ENCODE assay signal across 23 mouse cellular contexts in genomic region chr11:79678363-79679153, GRCm38 (mm10).
A peak's percentile ranks its signal among the peaks of the same experiment; 100 is the strongest.
DNase-seq lines count a peak whose midpoint lies in the region; ATAC-seq and TF ChIP-seq lines count a peak whose summit lies in the region.
"Had no signal": no experiment of that assay in that cellular context is flagged by ENCODE, and none has a peak within 500 bp of the region (broad histone marks: within the 10 kb centered on the region; RNA-seq: fewer than 3 reads in every experiment).

No protein-coding gene starts in this region.

- H3K4me1 ChIP-seq in olfactory bulb, adult 2 months (ENCODE audit: control insufficient read depth, insufficient read depth, low read length) = peaks cover 72% of the 10 kb centered on the region
- H3K4me1 ChIP-seq in liver, embryonic 12.5 days = peaks cover 12% of the 10 kb centered on the region; the same call in 1 of the 2 replicates
- no peaks in the 10 kb centered on the region for H3K4me1 ChIP-seq in stomach, postnatal 0 days (replicated peaks; ENCODE audit: control insufficient read depth, insufficient read depth)

- no peak overlapping the region for H3K4me3 ChIP-seq in left cerebral cortex, adult 2 months
- H3K4me3 ChIP-seq in olfactory bulb, adult 2 months (ENCODE audit: insufficient read depth, low read depth, low read length) = no peak overlapping the region
- H3K4me3 ChIP-seq in liver, embryonic 12.5 days = no peak overlapping the region
- H3K4me3 ChIP-seq in stomach, postnatal 0 days (ENCODE audit: low read depth, low read length) = no peak overlapping the region
- H3K4me3 ChIP-seq: embryonic facial prominence, embryonic 12.5 days; heart, adult 2 months; heart, embryonic 15.5 days; hindbrain, embryonic 13.5 days had no signal

- no peak for TF ChIP-seq EP300 in stomach, postnatal 0 days (optimal IDR thresholded peaks at IDR 0.05)

- no peak overlapping the region for H3K4me2 ChIP-seq in liver, embryonic 12.5 days
- H3K4me2 ChIP-seq in stomach, postnatal 0 days (replicated peaks; ENCODE audit: low read depth) = no peak overlapping the region
- H3K4me2 ChIP-seq: embryonic facial prominence, embryonic 12.5 days; heart, embryonic 11.5 days; heart, embryonic 15.5 days; hindbrain, embryonic 13.5 days had no signal

- no peak for ATAC-seq in liver, embryonic 12.5 days
- no peak for ATAC-seq in stomach, postnatal 0 days (ENCODE audit: low FRiP score, low TSS enrichment)
- ATAC-seq: activated CD4-positive, CD25-positive, alpha-beta regulatory T cell, adult 4 months; forebrain, embryonic 14.5 days; hindbrain, postnatal 0 days; Patski had no signal

- DNase-seq in left cerebral cortex, adult 2 months (ENCODE audit: extremely low spot score in 1 of 2, low spot score in 2 of 2) = no peak
- no peak for DNase-seq in left cerebral cortex, adult 11 months (ENCODE audit: low spot score)
- DNase-seq in right cerebral cortex, postnatal 25 days = peak; percentile 50
- DNase-seq in right cerebral cortex, postnatal 14 days = no peak
- DNase-seq in brain, adult 2 months (ENCODE audit: low read depth, low spot score) = peak; percentile 77
- no peak for DNase-seq in stomach, postnatal 0 days (ENCODE audit: low spot score)
- DNase-seq: adrenal gland, postnatal 14 days; B cell, adult 2 months; cerebellum, adult 8-10 months; cerebellum, postnatal 14 days; gastrocnemius, postnatal 10 days; heart, adult 2 months; heart, postnatal 14 days had no signal

- intact Hi-C loops in left cerebral cortex, adult 2 months (cut with DNase I) = no loop called here

- H3K27ac ChIP-seq in left cerebral cortex, adult 2 months = peak overlapping the region; percentile 83
- peak overlapping the region; percentile 47; the same call in 1 of the 2 replicates for H3K27ac ChIP-seq in olfactory bulb, adult 2 months (ENCODE audit: insufficient read depth, low read depth, low read length)
- no peak overlapping the region for H3K27ac ChIP-seq in liver, embryonic 12.5 days
- H3K27ac ChIP-seq in stomach, postnatal 0 days (replicated peaks) = no peak overlapping the region
- H3K27ac ChIP-seq: embryonic facial prominence, embryonic 12.5 days; heart, adult 2 months; heart, embryonic 15.5 days; hindbrain, postnatal 0 days had no signal

- H3K36me3 ChIP-seq in liver, embryonic 12.5 days = no peaks in the 10 kb centered on the region
- H3K36me3 ChIP-seq in stomach, postnatal 0 days (ENCODE audit: control insufficient read depth, insufficient read depth, low read length) = no peaks in the 10 kb centered on the region
- H3K36me3 ChIP-seq: embryonic facial prominence, embryonic 12.5 days; heart, embryonic 15.5 days had no signal

- H3K9me3 ChIP-seq in liver, embryonic 12.5 days (replicated peaks) = no peaks in the 10 kb centered on the region
- H3K9me3 ChIP-seq in stomach, postnatal 0 days (ENCODE audit: control insufficient read depth, low read length) = no peaks in the 10 kb centered on the region
- H3K9me3 ChIP-seq: embryonic facial prominence, embryonic 12.5 days; heart, embryonic 15.5 days; hindbrain, embryonic 13.5 days had no signal

- TF ChIP-seq POLR2A in olfactory bulb, adult 2 months (IDR thresholded peaks at IDR 0.05; ENCODE audit: insufficient read depth, low read depth, low read length) = no peak

- H3K27me3 ChIP-seq in liver, embryonic 12.5 days (replicated peaks) = peaks cover 18% of the 10 kb centered on the region; the same call in 1 of the 2 replicates
- H3K27me3 ChIP-seq in stomach, postnatal 0 days (ENCODE audit: control insufficient read depth, insufficient read depth, low read length) = no peaks in the 10 kb centered on the region
- H3K27me3 ChIP-seq: embryonic facial prominence, embryonic 12.5 days; hindbrain, embryonic 13.5 days; Patski had no signal

- 63% methylated on average over 20 of the region's 20 CpGs for WGBS in olfactory bulb, adult 2 months
- WGBS in liver, embryonic 12.5 days (ENCODE audit: insufficient replicate concordance) = 65% methylated on average over 20 of the region's 20 CpGs
- WGBS in stomach, postnatal 0 days = 87% methylated on average over 20 of the region's 20 CpGs

- H3K9ac ChIP-seq in liver, embryonic 12.5 days = no peak overlapping the region
- H3K9ac ChIP-seq in stomach, postnatal 0 days (ENCODE audit: low read length) = no peak overlapping the region
- H3K9ac ChIP-seq: embryonic facial prominence, embryonic 12.5 days; heart, embryonic 15.5 days; hindbrain, embryonic 13.5 days had no signal

- TF ChIP-seq CTCF in left cerebral cortex, adult 2 months (IDR thresholded peaks at IDR 0.05) = no peak
- TF ChIP-seq CTCF in olfactory bulb, adult 2 months (IDR thresholded peaks at IDR 0.05; ENCODE audit: insufficient read depth, low read depth, low read length) = no peak
- TF ChIP-seq CTCF in stomach, postnatal 0 days (IDR thresholded peaks at IDR 0.05; ENCODE audit: low read depth) = no peak

Comparison
In these comparisons a context has a peak if more than half of its experiments do, and no peak if none do; other contexts are left out.
1. DNase-seq: peak in right cerebral cortex, postnatal 25 days (single experiment) and brain, adult 2 months (single experiment); none in left cerebral cortex, adult 2 months (0 of 2), left cerebral cortex, adult 11 months (single experiment), right cerebral cortex, postnatal 14 days (single experiment) and stomach, postnatal 0 days (single experiment).
2. H3K27ac ChIP-seq: peak in left cerebral cortex, adult 2 months (single experiment) and olfactory bulb, adult 2 months (single experiment); none in liver, embryonic 12.5 days (single experiment) and stomach, postnatal 0 days (single experiment).